Mouse (Mus musculus) erythroblast, adult 5-6 weeks (primary cell): ENCODE results near the gene Pkm. TPM values are rescaled to one million over a fixed set of nuclear protein-coding genes. Genes with fewer than 3 reads are reported as not detected.

Source experiments
- ATAC-seq: replicated peaks from 2 replicates; pipeline ENCODE4 v1.8.0; 2016; ENCODE audit warnings: moderate number of reproducible peaks, mild to moderate bottlenecking, moderate TSS enrichment, inconsistent platforms; ENCODE audit not compliant: poor library complexity, low FRiP score, severe bottlenecking
- total RNA-seq, 2 experiments: library from RNA; stranded (forward) in 1 of 2; stranded (reverse) in 1 of 2; fragments of 150-400 nt in 1 of 2; fragments of 200-764, 138-1000 nt in 1 of 2; gene quantifications; 2 replicates each; pipeline versions ENCODE4 v1.2.3 to v1.2.4; 2015 to 2017; ENCODE audit warnings: low replicate concordance in 2 of 2

The Pkm gene
- total RNA-seq, 2 experiments from 2014 or later, result 36.3 to 150 TPM

DNA sequence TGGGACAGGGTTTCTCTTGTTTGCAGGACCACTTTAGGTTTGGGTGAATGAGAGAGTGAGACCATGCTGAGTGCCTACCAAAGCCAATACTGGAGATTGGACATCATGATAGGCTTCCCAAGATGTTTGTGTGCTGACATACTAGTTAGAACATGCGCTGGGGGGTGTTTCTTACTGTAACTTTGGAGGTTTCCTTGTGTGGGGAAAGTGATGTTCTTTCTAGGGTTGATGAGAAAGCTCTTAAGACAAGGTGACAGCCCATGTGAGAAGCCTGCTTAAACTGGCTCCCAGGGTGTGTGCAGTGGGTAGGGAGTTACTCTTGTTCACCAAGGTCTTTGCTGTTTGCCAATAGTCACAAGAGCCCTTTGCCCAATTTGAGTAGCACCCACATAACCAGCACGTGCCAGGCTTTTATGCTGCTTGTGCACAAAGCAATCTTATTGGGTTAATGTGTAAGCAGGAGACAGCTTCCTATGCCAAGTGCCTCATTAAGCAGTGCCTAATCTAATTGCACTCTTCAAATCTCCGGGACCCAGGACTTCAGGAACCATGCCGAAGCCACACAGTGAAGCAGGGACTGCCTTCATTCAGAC lies 8.6 kb downstream of the Pkm start:
- no peak for ATAC-seq

DNA sequence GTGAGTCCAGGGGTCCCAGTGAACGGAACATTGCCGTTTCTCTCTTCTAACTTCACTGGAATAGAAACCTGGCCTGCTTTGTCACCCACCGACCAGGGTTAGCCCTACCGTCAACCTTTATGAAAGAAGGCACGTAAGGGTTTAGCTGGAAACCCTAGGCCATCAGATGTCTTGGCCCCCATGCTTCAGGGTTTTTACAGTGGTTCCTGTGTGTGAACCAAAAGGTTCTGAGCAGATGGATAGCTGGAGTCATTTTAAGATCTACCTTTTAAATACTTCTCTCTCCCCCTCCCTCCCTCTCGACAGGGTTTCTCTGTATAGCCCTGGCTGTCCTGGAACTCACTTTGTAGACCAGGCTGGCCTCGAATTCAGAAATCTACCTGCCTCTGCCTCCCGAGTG lies 9.8 kb downstream of the Pkm start:
- no peak for ATAC-seq

DNA sequence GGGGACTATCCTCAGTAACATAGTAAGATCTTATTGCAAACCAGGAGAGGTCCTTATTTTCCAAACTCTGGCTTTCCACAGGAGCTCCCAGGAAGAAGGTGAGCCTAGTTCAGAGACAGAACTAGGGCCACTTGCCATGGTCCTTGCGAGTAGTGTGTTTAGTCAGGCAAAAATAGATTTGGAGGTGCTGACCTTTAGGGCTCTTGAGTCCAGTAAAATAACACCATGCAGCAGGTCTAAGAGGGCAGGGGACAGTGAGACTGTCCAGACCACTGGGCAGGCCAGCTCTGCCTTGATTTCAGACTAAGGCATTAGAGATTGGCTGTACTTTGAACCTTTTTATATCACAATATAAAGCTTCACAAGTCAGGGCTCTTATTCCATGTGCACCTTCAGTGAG lies 10.6 kb downstream of the Pkm start:
- ATAC-seq, result no peak

DNA sequence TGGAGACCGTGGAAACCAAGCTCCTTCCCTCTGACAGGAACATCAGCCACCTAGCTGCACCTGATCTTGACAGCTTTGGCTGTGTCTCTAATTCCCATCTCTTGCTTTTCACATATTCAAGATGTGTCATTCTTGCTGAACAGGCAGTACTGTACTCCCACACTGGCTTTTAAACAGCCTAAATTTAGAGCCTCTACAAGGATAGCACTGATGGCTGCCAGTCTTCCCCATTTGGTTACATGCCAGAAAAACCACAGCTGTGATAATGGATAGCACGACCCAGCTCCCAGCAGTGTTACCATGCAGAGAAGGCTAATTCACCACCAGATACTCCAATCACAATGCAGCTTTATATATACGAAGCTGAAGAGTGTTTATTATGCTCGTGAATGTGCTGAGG lies 11.1 kb downstream of the Pkm start:
- no peak for ATAC-seq

DNA sequence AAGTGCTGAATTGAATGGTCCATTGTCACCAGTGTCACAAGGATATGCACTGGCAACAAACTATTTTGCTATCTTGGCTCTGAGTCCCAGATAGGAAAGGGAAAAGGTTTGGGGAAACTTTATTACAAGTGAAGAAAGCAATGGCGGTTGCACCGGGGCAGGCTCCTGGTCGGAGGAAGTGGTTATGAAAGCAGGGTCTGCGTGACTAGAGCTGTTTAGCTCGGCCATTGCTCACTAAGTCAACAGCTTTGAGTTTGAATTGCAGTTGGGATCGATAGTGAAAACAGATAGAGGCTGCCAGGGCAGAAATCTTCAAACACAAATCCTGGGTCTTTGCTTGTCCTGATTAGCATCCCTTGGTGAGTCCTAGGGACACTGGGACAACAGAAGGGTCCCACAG lies 11.7 kb downstream of the Pkm start:
- ATAC-seq, result no peak

DNA sequence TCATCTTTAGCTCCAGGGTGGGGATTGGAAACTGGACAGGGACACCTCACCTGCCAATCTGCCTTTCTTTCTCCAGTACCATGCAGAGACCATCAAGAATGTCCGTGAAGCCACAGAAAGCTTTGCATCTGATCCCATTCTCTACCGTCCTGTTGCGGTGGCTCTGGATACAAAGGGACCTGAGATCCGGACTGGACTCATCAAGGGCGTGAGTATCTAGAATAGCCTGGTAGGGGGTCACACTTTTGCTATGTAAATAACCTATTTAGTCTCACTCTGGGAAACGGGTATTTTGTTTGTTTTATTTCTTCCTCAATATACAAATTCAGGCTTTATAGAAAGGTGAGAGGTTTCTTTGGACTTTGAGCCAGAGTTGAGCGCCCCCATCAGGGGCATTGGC lies 12.3 kb downstream of the Pkm start:
- no peak for ATAC-seq

DNA sequence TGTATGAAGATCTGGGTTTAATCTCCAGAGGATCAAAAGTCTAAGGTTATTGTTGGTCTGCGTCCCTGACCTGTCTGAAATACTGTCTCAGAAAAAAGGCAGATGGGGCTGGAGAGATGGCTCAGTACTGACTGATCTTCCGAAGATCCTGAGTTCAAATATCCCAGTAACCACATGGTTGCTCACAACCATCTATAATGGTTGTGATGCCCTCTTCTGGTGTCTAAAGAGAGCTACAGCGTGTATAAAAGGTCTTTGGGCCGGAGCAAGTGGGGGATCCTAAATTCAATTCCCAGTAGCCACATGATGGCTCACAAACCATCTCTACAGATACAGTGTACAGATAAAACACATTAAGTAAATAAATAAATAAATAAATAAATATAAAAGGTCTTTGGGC lies 13.0 kb downstream of the Pkm start:
- ATAC-seq, result no peak

DNA sequence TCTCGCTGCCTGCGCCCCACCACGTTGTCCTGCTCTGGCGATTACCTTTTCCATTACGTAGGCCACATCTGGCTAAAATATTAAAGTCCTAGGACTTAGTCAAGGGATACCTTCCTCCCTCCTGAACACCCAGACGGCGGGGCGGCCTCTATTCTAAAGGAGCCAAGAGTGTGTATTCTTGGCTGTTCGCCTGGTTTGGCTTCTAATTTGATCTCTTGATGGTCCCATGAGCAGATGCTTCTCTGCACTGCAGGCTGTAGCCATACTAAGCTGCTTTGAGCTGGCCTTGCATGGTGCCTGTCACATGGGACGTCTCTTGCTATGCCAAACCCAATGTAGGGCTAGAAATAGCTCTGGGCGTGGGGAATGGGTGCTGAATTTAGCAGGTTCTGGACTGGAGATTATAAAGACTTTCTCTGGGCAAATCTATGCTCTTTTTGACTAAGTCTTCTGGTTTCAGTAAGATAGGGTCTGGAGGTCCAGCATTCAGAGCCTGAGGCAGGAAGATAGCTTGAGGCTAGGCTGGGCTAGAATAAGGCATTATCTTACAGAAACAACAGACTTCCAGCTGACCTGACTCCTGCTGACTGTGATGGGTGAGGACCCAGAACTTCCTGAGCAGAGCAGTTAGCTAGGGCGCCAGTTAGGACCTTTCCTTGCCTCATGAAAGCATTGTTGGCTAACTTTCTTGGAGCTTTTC lies 16.2 kb downstream of the Pkm start:
- ATAC-seq, result no peak

DNA sequence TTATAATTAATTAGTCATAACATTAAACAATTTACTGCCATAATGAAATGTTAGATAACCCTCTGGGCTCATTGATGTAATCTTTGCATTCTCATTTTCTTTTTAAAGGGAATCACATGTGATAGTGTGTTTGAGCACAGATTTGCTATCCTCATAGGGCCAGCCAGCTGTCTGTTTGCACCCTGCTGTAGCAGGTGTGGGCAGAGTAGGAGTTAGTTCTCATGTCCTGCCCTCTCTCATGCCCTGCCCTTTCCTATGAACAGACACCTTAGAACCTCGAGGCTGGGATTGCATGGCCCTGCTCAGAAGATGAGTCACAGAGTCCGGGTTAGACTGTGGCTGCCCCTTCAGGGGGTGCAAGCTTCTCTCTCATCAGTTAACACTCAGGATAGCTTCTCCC lies 17.3 kb downstream of the Pkm start:
- ATAC-seq, result no peak

DNA sequence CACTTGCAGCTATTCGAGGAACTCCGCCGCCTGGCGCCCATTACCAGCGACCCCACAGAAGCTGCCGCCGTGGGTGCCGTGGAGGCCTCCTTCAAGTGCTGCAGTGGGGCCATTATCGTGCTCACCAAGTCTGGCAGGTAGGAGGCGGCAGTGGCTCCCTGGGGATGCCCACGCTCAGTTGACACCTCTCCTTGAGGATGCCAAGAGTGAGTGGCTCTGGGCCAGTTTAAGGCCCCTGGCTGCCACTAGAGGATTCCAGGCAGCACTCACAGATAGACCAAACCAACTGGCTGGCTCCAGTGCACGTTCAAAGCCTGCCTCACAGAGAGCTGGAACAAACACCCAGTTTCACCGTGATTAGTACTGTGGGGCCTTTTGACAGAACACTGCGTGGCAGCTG lies 19.4 kb downstream of the Pkm start:
- ATAC-seq, result no peak

DNA sequence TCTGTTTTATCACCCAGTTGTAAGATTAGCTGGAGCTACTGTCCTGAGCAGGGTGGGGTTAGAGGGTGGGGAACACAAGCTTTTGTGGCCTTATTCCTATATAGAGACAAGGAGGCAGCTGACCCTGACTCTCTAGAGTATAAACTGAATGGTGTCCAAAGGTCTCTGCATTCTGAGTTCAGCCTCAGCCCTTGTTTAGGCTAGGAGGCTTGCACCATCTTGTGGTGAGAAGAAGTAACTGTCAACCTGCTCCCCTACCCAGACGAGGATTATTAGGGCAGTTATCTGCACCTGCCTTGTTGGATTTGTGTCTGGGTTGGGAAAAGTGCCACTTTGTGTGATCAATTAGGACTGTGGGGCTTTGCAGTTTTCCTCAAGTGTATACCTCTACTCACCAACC lies 22.1 kb downstream of the Pkm start:
- no peak for ATAC-seq

DNA sequence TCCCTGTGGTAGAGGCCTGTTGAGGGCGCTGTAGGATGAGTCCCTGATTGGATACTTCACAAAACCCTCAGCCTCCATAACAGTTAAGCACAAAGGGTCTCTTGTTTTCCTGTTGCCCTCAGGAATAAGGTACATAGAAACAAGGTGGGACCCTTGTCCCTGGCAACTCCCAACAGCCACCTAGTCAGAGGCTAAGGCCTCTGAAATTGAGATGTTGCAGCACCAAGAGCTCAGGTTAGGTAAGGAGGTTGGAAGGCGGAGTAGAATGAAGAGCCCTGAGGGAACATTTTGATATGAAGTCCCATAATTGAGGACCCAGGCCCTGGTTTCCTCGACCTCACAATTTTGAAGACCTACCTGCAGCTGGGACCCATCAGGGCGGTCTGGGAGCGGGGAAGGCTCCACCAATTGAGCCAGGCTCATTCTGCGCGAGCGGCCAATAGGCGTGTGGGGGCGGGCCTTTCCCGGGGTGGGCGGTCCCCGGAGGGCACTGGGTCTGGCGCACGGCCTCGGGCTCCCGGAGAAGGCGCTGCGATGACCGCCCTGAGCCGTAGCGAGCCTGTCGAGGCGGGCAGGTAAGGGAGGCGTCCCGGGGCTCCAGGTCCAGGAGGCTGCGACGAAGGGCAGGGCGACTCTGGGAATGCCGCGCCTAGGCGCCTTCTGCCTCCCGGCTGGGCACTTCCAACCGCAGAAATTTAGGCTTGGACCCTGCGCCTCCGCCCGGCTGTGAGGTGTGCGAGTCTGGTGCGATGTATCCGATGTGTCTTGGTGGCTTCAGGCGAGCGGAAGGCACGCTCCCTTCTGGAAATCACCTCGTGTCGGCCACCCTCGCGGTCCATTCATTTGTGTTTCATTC lies 23.7 kb downstream of the Pkm start, which contains the start of gene Gramd2:
Gene Gramd2 (plus strand): TSS at position 467 of the 856 bp plus-strand sequence.
- peak; percentile 64 for ATAC-seq

DNA sequence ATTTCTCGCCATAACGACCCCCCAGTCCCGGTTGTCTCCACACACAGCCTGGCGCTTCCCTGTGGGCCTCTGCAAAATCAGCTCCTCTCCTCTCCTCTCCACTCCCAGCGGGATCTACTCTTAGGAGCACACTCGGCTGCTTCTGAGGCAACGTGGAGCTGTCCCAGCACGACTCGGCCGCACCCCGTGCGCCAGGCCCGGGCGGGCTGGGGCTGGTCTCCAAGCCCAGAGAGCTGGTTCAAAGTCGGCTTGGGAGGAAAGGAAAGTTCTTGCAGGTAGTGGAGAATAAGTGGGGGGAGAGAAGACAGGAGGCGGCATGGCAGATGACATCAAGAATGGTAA lies 24.3 kb downstream of the Pkm start:
- no peak for ATAC-seq

DNA sequence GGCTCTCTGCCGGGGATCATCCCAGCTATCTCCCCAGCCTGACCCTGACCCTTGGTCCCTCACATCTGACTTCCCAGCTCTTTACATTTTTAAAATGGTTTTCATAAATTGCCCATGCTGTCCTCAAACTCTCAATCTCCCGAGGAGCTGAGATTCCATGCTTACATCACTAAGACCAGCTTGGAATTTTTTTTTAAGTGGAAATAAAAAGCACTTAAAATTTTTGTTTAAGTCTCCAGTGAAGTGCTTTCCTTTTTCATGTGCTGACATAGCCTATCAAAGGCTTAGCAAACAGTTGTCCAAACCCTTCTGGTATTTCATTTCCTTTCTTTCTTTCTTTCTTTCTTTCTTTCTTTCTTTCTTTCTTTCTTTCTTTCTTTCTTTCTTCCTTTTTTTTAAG lies 27.9 kb downstream of the Pkm start:
- no peak for ATAC-seq

DNA sequence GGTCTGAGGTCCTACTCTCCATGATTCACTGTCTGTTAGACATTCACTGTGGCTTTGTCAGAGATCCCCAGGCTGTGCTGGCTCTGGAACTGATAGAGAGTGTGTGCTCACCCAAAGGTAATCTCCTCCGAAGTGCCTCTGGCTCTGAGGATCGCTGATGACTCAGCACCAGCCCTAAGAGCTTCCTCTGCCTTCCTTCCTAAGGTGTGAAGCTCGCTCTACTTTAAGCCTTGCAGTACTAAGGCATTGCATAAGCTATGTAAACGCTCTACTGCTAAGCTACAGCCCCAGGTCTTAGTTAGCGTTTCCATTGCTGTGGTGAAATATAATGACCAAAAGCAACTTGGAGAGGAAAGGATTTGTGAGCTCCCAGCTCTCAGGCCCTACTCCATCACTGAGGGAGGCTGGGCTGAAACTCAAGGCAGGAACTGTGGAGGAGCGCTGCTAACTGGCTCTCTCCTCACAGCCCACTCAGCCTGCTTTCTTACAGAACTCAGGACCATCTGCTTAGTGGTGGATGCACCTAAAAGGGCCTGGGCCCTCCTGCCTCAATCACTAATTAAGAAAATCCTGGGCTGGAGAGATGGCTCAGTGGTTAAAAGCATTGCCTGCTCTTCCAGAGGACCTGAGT lies 31.4 kb downstream of the Pkm start:
- ATAC-seq, result no peak

DNA sequence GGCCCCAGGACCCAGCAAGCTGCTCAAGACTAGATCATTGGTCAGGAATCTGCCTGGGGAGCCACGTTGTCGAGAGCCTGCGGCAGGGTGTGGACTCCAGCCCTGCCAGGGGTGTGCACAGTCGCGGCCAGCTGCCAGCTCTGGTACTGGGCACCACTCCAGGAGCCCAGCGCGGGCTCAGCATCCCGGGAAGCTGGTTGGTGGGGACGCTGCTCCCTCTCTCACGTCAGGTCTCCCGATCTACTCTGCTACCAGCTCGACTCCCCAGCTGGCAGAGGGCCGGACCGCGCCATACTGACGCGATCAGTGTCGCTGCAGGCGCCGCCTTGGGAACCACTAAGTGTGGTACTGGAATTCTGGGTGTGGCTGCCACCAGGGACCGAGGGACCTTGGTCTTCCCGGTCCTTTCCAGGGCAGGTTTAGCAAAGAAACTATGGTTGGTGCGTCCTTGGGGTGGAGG lies 35.5 kb downstream of the Pkm start:
- ATAC-seq, result no peak

DNA sequence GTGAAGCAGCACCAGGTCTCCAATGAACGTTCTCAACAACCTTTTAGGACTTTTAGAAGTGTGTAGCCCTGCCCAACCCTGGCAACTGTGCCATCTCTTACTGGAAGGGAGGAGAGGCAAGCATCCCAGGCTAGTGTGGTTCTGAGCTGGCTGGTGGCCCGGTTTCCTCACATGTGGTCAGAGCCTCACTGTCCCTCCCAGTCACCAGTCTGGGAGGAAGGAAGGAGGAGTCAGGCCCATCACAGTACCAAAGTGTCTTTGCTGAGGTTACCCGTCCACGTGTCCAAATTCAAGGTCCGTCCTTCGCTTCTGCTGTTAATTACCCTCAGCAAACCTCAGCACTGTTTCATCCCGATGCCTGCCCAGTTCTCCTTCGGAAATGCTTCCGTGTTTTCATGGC lies 36.0 kb downstream of the Pkm start:
- ATAC-seq, result no peak

DNA sequence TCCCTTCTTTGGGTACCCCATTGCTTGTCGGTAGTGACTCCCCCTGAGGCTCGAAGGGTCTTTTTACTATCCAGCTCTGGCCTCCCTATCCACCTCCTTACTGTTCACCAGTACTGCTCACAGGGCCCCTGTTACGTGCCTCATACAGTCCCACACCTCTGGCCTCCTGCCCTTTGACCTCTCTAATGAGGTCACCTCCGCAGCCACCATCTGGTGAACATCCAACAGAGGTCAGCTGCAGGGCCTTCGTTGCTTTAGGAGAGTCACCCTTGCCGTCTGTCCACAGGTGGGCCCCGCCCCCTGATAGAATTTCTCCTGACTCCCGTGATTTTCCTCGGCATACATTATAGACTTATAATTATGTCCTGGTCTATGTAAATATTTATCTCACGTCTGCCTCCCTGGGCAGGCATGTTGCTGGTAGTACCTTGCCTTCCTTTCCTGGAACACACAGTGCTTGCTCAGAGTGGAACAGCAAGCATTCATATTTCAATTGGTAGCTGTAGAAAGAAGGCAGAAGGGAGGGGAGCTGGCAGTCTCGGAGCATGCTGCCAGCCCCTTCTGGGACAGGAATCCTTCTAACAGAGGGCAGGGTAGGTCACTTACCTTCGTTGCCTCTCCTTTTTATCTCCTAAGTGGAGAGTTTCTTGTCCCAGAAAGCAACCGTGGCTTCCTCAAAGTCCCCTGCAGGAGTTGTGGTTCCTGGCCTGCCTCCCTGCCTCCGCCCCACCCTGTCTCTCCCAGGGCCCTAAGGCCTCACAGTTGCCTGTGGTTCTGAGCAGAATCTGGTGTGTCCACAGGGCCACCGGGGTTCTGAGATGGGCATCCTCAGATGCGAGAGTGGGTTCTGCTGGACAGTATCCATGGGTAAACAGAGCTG lies 38.6 kb downstream of the Pkm start:
- ATAC-seq, result no peak

DNA sequence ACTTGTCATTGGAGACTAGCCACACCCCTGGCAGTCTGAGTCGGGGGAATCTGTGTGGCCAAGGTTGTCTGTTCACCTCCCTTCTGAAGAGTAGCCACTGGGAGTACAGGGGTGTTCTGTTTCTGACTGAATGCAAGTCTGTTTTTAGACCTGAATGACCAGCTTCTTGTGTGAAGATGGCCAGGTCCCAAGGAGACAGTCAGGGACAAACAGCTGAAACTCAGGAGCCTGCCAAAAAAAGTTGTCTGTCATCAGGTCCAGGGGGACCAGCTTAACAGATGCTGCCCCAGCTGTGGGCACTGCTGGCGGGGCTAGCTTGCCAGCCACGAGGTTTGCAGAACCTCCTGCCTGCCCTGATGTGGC lies 39.3 kb downstream of the Pkm start:
- no peak for ATAC-seq

DNA sequence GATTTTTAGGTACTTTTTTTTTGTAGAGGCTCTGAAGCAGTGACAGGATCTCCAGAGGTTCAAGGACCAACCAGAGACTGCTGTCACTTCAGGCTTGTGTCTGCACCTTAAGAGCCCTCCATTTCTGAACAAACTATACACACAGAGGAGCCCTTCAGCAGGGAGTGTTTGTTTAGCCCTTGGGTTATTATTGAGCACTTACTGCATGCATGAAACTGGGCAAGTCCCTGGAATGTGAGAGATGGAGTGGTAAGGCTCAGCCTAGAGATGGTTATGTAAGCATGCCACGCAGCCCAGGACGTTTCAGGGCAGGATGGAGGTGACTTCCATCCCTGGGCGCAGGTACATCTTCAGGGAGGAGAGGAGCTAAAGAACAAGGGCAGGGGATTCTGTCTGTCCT lies 40.2 kb downstream of the Pkm start:
- ATAC-seq, result no peak
